Mouse (Mus musculus) forebrain, embryonic 16.5 days (tissue): ENCODE data around the gene Ift27. TPM values are rescaled to one million over a fixed set of nuclear protein-coding genes. Genes with fewer than 3 reads are reported as not detected.

ENCODE experiments used
- ATAC-seq: fragments of 200-750 bp; cut with Nextera tagmentation; 2 replicates; pipeline ENCODE4 v1.8.0; 2017; ENCODE audit warnings: mild to moderate bottlenecking, moderate library complexity
- H3K27ac ChIP-seq: fragments of 300-500 bp; sonication (generic); 2 replicates; pipeline ENCODE4 v1.5.1; 2014; ENCODE audit warnings: low read length, control low read depth
- H3K27me3 ChIP-seq: fragments of 300-500 bp; sonication (generic); replicated peaks from 2 replicates; pipeline ENCODE4 v1.6.1; 2014; ENCODE audit warnings: low read length; ENCODE audit not compliant: control insufficient read depth, insufficient read depth
- H3K36me3 ChIP-seq: fragments of 300-500 bp; sonication (generic); 2 replicates; pipeline ENCODE4 v1.6.1; 2014; ENCODE audit not compliant: control insufficient read depth, insufficient read depth
- H3K4me1 ChIP-seq: fragments of 300-500 bp; sonication (generic); replicated peaks from 2 replicates; pipeline ENCODE4 v1.6.1; 2014; ENCODE audit warnings: low read length; ENCODE audit not compliant: control insufficient read depth, insufficient read depth
- H3K4me2 ChIP-seq: fragments of 300-500 bp; sonication (generic); 2 replicates; pipeline ENCODE4 v1.6.1; 2014; ENCODE audit warnings: mild to moderate bottlenecking, low read length, control low read depth
- H3K4me3 ChIP-seq: fragments of 300-500 bp; sonication (generic); replicated peaks from 2 replicates; pipeline ENCODE4 v1.5.1; 2014; ENCODE audit warnings: mild to moderate bottlenecking, low read length, control low read depth
- H3K9ac ChIP-seq: fragments of 300-500 bp; sonication (generic); replicated peaks from 2 replicates; pipeline ENCODE4 v1.6.1; 2014; ENCODE audit warnings: low read depth, low read length, control low read depth
- H3K9me3 ChIP-seq: fragments of 300-500 bp; sonication (generic); 2 replicates; pipeline ENCODE4 v1.6.1; 2016; ENCODE audit warnings: low read length; ENCODE audit not compliant: control insufficient read depth
- WGBS: fragments of 180-500 bp; shearing (Covaris S2); extraction: QIAGEN DNeasy Blood & Tissue Kit; methylation state at CpG from one replicate; pipeline ENCODE4 v1.1.7; 2014; 5-methylcytosine and 5-hydroxymethylcytosine counted together
- polyA plus RNA-seq: library from polyadenylated mRNA; unstranded; fragments of >200 nt; fragmentation: Nextera tagmentation; extraction: Ambion mirVana; gene quantifications from 2 replicates; pipeline ENCODE4 v1.2.1, GENCODE M21; 2015

The Ift27 gene
- 113 and 114 TPM in 2 replicates for polyA plus RNA-seq

DNA sequence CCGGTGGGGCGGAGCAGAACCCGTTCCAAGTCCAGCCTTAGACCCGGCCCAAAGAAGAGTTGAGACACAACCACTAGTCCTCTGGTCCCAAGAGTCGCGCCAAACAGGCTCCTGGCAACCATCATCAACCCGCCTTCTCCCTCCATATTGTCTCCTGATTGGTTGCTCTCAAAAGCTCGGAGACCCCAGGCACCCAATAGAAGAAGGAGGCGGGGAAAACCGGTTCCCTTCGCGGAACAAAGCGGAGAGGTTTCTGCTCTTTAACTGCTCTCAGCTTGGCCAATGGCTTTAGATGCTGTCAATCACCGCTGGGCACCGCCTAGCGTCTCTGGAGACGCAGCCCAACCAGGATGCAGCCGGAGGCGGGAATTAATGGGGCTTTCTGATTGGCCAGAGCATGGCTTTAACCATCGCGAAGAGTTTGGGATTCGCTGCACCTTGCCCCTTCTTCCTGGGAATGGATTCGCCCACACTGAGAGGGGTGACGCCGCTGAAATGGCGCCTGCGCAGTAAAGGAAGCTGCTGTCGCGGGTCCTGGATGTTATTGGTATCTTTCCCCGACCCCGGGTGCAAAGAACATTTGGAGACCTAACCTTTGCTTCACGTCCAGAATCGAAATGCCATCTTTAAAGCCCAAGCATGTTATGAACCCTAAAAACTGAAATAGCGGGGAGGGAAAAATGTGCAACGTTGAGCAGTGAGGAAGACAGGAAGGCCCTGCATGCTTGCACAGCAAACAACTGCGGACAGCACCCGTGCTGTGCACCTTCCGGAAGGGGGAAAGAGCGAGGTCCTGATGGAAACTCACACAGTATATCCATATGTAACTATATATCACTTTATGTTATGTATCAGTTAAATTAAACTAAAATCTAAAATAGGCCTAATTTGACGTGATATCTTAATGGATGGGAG is at the start of gene Ift27:
Gene Ift27, minus strand, starts transcription at position 136 of the 915 bp plus-strand sequence.
- peak within 1 kb of the TSS; percentile 83 for H3K27ac ChIP-seq
- peak; percentile 98 for ATAC-seq
- no peaks in the 10 kb centered on the region for H3K27me3 ChIP-seq
- H3K4me1 ChIP-seq = peaks cover 24% of the 10 kb centered on the region
- WGBS = under 1% methylated on average over 40 of the region's 40 CpGs
- H3K36me3 ChIP-seq = no peaks in the 10 kb centered on the region
- H3K4me3 ChIP-seq = peak within 1 kb of the TSS; percentile 71
- H3K4me2 ChIP-seq = peak within 1 kb of the TSS; percentile 78
- H3K9me3 ChIP-seq = no peaks in the 10 kb centered on the region
- peak within 1 kb of the TSS; percentile 76 for H3K9ac ChIP-seq

DNA sequence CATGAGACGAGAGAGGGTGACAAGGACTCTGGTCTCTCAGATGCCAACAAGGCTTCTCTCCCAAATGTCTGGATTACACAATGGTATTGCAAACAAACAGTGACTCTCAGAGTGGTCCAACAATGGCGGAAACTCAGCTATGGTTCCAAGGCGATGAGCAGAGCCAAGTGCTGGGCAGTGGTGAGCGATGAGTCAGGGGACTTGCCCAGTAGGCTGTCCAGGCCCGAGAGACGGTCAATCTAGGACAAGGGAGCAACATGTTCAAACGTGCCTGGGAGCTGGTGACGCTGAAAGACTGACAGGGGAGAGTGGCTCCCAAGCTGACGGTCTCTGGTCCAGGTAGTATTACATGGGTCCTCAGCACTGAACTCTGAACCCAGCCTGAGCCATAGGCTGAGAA is 41.4 kb upstream of the Ift27 start:
- H3K4me2 ChIP-seq = no peak overlapping the region
- no peaks in the 10 kb centered on the region for H3K4me1 ChIP-seq
- no peak overlapping the region for H3K4me3 ChIP-seq
- no peaks in the 10 kb centered on the region for H3K36me3 ChIP-seq
- WGBS = 80% methylated on average over 9 of the region's 9 CpGs
- H3K9me3 ChIP-seq = no peaks in the 10 kb centered on the region
- no peak overlapping the region for H3K9ac ChIP-seq
- no peaks in the 10 kb centered on the region; the same call in 1 of the 2 replicates for H3K27me3 ChIP-seq
- ATAC-seq = no peak
- H3K27ac ChIP-seq = no peak overlapping the region

DNA sequence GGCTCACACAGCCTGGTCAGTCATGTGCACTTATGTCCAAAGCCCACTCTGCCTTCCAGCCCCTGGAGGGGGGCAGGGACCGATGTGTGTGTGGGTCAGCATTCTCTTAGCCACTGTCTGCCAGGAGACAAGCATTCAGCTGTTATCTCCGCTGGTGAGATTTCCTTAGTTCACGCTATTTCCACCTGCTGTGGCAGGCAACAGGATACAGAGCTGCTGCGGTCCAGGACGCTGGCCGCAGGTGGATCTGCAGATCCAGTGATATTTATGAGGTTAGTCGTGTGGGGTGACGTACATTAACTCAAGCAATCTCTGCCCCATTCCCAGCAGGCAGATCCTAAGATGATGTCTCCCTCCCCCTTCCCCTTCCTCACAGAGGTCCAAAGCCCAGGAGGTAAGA is 37.5 kb upstream of the Ift27 start:
- Histone ChIP-seq H3K4me2 (no peak overlapping the region), H3K9me3 (0 out of 2 replicates have a peak, but pooled peaks cover 5% of the 10 kb centered on the region), H3K27me3 (no peaks in the 10 kb centered on the region; the same call in 1 of the 2 replicates), H3K4me1 (no peaks in the 10 kb centered on the region), H3K36me3 (no peaks in the 10 kb centered on the region), H3K4me3 (no peak overlapping the region), H3K9ac (no peak overlapping the region), H3K27ac (no peak overlapping the region)
- no peak for ATAC-seq
- WGBS = 84% methylated on average over 8 of the region's 8 CpGs

- WGBS = 87% methylated on average over 4 of the region's 4 CpGs
- H3K4me1 ChIP-seq = peaks cover 4% of the 10 kb centered on the region
- H3K9ac ChIP-seq = no peak overlapping the region
- no peaks in the 10 kb centered on the region for H3K36me3 ChIP-seq
- no peak overlapping the region for H3K27ac ChIP-seq
- H3K4me3 ChIP-seq = no peak overlapping the region
- peaks cover under 1% of the 10 kb centered on the region for H3K27me3 ChIP-seq
- 0 out of 2 replicates have a peak, but pooled peaks cover 5% of the 10 kb centered on the region for H3K9me3 ChIP-seq
- ATAC-seq = no peak
- no peak overlapping the region for H3K4me2 ChIP-seq
These were observed 36.3 kb upstream of the Ift27 start for GRCm38 (mm10) chr15:78210203-78210602.

- no peak for ATAC-seq
- Histone ChIP-seq H3K4me1 (peaks cover 12% of the 10 kb centered on the region), H3K36me3 (no peaks in the 10 kb centered on the region), H3K9me3 (0 out of 2 replicates have a peak, but pooled peaks cover 5% of the 10 kb centered on the region), H3K27me3 (peaks cover 22% of the 10 kb centered on the region), H3K4me2 (no peak within 1 kb of the TSS), H3K4me3 (no peak within 1 kb of the TSS), H3K9ac (no peak within 1 kb of the TSS), H3K27ac (no peak within 1 kb of the TSS)
- 84% methylated on average over 7 of the region's 7 CpGs for WGBS
These were observed 32.4 kb upstream of the Ift27 start, which contains the start of gene Pvalb for GRCm38 (mm10) chr15:78206312-78206711. Gene Pvalb (minus strand): TSS chr15:78206400.

DNA sequence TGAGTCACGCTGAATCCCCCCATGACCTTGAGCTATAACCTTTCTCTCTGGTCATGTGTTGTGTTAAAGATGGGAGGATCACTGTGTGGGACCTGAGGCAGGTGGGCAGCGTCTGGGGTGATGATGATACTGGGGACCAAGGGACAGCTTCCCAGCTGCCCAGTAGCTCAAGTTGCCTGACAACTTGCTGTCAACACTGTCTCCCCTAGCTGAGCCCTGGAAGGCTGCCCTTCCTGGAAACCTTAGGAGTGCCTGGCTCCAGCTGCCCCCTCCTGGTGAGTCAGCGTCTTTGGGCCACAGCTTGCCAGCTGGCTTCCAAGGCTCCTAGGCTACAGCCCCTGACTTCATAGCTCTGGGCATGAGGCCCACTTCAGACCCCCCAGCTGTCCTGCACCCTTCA is 31.3 kb upstream of the Ift27 start:
- H3K27ac ChIP-seq = no peak overlapping the region
- peaks cover 12% of the 10 kb centered on the region for H3K4me1 ChIP-seq
- 0 out of 2 replicates have a peak, but pooled peaks cover 5% of the 10 kb centered on the region for H3K9me3 ChIP-seq
- H3K9ac ChIP-seq = no peak overlapping the region
- H3K27me3 ChIP-seq = peaks cover 22% of the 10 kb centered on the region
- WGBS = 50% methylated on average over 3 of the region's 3 CpGs
- H3K4me2 ChIP-seq = no peak overlapping the region
- H3K36me3 ChIP-seq = no peaks in the 10 kb centered on the region
- peak; percentile 43; the same call in 1 of the 2 replicates for ATAC-seq
- H3K4me3 ChIP-seq = no peak overlapping the region

DNA sequence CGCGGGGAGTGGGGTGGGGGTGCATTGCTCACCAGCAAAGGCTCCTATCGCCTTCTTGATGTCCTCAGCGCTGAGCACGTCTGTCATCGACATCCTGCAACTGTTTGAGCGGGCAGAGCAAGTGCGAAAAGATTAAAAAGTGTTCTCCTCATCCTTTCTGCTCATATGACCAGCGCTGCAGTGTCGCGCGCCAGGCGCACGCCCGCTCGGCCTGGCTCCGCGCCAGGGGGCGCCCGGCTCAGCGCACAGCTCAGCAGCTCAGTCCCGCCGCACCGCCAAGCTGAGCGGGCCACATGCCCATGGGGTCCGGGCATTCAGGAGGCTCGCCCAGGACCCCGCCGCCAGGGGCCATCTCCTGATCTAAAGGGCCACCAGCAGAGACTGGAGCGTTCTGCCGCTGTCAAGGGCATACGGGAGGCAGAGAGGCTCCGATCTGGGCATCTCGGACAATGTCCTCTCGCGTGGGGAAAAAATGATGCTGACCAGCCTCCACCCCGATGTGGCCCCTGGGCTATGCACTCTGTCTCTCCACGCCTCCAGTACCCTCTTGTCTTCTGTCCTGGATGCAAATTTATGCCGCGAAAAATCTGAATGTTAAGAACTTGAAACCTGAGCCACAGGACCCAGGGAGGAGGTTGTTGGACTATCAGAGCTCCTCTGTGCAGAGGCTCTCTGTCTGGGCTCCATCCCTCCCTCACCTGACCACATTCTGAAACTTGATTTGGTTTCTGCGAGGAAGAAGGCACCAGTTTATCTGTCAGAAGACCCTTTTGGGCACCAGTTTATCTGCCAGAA is 30.3 kb upstream of the Ift27 start:
- Histone ChIP-seq H3K4me1 (peaks cover 12% of the 10 kb centered on the region), H3K27ac (no peak overlapping the region), H3K9me3 (0 out of 2 replicates have a peak, but pooled peaks cover 2% of the 10 kb centered on the region), H3K36me3 (no peaks in the 10 kb centered on the region), H3K4me3 (peak overlapping the region; percentile 41), H3K27me3 (peaks cover 22% of the 10 kb centered on the region), H3K9ac (peak overlapping the region; percentile 54), H3K4me2 (peak overlapping the region; percentile 70)
- peak; percentile 89 for ATAC-seq
- under 1% methylated on average over 41 of the region's 41 CpGs for WGBS

GRCm38 (mm10) chr15:78195096-78195880 is 21.4 kb upstream of the Ift27 start:
- ATAC-seq = no peak
- no peaks in the 10 kb centered on the region for H3K27me3 ChIP-seq
- H3K4me3 ChIP-seq = no peak overlapping the region
- no peak overlapping the region for H3K4me2 ChIP-seq
- 81% methylated on average over 28 of the region's 28 CpGs for WGBS
- no peaks in the 10 kb centered on the region for H3K4me1 ChIP-seq
- H3K27ac ChIP-seq = no peak overlapping the region
- H3K9me3 ChIP-seq = no peaks in the 10 kb centered on the region
- no peak overlapping the region for H3K9ac ChIP-seq
- H3K36me3 ChIP-seq = no peaks in the 10 kb centered on the region
